Mouse (Mus musculus) embryonic stem cell, embryonic (primary cell): ENCODE measurements around the gene Zfp969.
"Not testable (repeated sequence)": the region's sequence is repeated elsewhere in the genome, so short reads cannot be mapped to it uniquely, and the experiment has no call there.

Experiments
- CTCF ChIA-PET, 4 experiments: fragments of 300-600 bp in 2 of 4; fragments of 350-600 bp in 2 of 4; sonication (Branson Sonifier 250); formaldehyde crosslinking; loops; one replicate each; lab custom pipeline; 2022; ENCODE audit warnings: inconsistent platforms in 2 of 4; lab: Charles Lee
- POLR2A ChIA-PET, 4 experiments: fragments of 300-600 bp in 2 of 4; fragments of 350-600 bp in 2 of 4; sonication (Branson Sonifier 250); formaldehyde crosslinking; loops; one replicate each; lab custom pipeline; 2022; ENCODE audit warnings: antibody characterized with exemption in 4 of 4, inconsistent platforms in 1 of 4; lab: Charles Lee

Zfp969 gene

DNA sequence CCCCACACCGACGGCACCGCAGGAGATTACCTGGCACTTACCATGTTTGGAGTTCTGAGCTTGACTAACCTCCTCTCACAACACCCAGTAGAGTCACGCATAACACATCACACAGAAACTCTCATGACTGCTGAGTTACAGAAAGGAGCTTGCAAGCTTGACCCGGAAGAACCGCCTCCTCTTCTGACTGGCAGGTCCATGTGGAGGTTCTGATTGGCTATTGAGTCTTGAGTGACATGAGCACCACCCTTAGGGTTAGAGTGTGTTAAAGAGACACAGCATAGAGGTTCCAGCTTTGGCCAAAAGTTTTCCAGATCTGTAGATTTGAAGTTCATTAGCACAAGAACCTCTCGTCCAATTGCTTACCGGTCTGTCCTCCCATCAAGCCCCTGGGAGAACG, at the start of gene Zfp969:
Gene Zfp969 (minus strand): TSS at position 101 of the 400 bp plus-strand sequence.
- POLR2A ChIA-PET = not testable (repeated sequence)

DNA sequence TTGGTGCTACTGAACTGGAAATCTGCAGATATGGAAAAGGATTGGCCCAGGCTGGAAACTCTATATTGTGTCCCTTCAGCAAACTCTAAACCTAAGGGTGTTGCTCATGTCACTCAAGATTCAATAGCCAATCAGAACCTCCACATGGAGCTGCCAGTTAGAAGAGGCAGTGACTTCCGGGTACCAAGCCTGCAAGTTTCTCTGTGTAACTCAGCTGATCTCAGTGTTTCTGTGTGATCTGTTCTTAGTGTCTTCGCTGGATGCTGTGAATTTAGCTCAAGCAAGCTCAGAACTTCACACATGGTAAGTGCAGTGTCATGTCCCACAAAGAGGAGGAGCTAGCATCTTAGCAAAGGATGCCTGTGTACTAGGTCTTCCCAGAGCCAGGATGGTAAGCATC, 37.8 kb upstream of the Zfp969 start, which contains the start of gene Gm2007:
Gene Gm2007 (plus strand): TSS at position 301 of the 400 bp plus-strand sequence.
- POLR2A ChIA-PET = not testable (repeated sequence)

More for the DNA sequence above, at the start of gene Zfp969:
- CTCF ChIA-PET = not testable (repeated sequence)

DNA sequence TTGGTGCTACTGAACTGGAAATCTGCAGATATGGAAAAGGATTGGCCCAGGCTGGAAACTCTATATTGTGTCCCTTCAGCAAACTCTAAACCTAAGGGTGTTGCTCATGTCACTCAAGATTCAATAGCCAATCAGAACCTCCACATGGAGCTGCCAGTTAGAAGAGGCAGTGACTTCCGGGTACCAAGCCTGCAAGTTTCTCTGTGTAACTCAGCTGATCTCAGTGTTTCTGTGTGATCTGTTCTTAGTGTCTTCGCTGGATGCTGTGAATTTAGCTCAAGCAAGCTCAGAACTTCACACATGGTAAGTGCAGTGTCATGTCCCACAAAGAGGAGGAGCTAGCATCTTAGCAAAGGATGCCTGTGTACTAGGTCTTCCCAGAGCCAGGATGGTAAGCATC, 59.8 kb downstream of the Zfp969 start, which contains the start of gene Gm11007:
Gene Gm11007 (plus strand): TSS at position 301 of the 400 bp plus-strand sequence.
- POLR2A ChIA-PET, CTCF ChIA-PET: not testable (repeated sequence)

More for the DNA sequence above, 37.8 kb upstream of the Zfp969 start, which contains the start of gene Gm2007:
- CTCF ChIA-PET = not testable (repeated sequence)
